Mouse (Mus musculus) kidney, postnatal 36 days (tissue): ENCODE measurements around the gene Epor.
A peak's percentile ranks its signal among the peaks of the same experiment; 100 is the strongest.

Source experiments
- DNase-seq, 2 experiments: peaks; one replicate each; pipeline ENCODE4 v3.0.0; 2021 to 2022; ENCODE audit warnings: mixed read lengths in 2 of 2

Epor gene

GRCm38 (mm10) chr9:21963417-21963816 is at the start of gene Epor:
Gene Epor (minus strand): TSS chr9:21963506.
- peak; percentile 39 to 77 for DNase-seq

GRCm38 (mm10) chr9:22012731-22013130 is 49.4 kb upstream of the Epor start:
- no peak for DNase-seq

DNA sequence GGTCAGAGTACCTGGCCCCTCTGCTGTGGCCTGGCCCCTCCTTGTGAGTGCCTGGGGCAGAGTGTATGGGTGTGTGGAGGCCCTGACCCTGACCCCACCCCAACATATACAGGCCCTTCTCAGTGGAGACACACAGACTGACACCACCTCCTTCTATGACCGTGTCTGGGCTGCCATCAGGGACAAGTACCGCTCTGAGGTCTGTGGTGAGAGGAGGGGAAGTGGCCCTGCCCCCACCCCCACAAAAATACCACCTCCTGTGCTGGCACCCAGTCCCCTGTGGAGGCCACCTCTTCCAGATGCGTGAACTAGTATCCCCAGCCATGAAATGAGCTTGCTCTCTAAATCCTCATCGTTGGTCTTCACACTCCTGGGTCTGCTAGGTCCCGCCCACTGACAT is 47.7 kb upstream of the Epor start:
- no peak for DNase-seq

GRCm38 (mm10) chr9:22004546-22004945 is 41.2 kb upstream of the Epor start:
- no peak for DNase-seq

DNA sequence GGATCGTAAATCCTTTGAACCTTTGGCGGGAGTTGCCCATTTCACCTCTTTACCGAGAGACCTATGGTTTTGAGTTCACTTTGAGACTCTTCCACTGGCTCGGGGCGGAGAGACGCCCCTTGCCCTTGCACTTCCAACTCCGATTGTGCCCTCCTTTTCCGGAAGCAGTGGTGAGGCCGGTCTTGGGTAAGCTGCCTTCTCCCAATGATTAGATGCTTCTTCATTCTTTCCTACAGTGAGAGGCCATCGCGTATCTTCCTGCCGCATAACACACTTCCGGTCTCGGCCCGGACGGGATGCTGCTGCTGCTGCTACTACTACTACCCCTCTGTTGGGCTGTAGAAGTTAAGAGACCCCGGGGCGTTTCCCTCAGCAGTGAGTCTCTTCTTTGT is 39.9 kb upstream of the Epor start:
- DNase-seq = peak in 1 of 2 experiments; percentile 47

DNA sequence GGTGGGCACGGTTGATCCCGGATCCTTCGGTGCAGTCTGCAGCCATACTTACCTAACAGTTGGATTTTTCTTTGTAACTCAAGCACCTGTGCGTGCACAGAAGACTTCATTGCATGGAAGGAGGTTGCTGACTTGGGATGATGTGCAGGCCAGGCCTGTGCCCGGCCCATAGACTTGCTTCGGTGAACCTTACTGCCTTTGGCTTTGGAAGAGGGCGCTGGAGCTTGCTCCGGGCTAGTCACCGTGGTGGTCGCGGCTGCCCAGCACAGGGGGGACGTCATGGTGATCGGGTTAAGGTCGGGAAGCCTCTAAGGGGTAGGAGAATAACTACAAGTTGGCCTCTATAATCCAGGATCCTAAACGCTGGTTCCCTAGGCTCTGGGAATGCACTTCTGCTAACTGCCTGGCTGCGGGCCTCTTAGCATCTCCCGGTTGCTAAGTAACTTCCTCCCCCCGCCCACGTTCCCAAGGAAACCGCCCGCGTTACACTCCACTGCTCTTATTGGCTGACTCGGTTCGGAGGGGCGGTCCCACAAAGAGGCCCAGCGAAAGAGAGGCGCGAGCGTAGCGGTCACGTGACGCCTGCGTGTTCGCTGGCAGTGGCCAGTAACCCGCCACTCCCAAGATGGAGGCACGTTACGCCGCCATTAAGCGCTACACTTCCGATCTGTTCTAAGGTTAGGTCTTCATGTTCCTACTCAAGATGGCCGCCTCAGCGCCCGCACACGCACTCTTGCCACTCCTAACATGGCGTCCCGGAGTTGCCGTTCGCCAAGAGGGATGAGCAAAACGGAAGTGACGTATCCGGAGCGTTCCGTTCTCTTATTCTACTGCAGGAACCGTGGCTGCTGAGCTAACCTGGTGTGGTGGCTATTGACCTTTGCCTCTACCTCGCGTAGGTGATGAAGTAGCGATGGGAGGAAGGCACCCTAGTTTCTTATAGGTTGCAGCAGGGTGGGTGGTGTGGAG is 39.2 kb upstream of the Epor start, which contains the start of the genes Ccdc151 and Prkcsh:
Ccdc151 (minus strand) TSS at position 441 of the 969 bp plus-strand sequence.
Prkcsh (plus strand) TSS at position 613 of the 969 bp plus-strand sequence.
- peak; percentile 99 to 100 for DNase-seq

DNA sequence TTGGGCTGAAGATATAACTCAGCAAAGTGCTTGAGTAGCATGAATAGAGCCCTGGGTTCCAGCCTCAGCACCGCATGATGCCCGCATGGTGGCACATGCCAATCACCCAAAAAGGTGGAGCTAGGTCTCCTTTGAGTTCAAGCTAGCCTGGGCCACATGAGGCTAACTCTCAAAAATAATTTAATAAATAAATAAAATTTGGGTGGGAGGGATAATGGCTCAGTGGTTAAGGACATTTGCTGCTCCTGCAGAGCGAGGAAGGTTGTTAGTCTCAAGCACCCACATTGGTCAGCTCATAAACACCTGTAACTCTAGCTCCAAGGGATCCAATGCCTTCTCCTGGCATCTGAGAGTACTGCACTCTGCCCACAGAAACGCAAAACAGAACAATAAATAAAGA is 38.3 kb upstream of the Epor start:
- DNase-seq = no peak

DNA sequence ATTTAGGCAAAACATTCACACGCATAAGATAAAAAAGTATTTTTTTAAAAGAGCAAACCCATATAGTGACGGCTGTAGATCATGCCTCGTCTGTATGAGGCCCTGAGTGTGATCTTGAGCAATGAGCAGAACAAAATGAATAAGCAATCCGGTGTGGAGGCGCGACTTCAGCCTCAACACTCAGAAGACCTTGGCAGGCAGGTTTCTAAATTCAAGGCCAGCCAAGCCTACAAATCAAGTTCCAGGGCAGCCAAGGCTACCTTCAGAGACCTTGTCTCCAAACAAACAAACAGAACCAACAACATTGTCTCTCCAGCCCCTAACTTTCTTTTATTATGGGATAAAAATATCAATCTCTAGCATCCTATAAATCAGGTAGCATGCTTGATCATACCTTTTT is 37.0 kb upstream of the Epor start:
- no peak for DNase-seq

DNA sequence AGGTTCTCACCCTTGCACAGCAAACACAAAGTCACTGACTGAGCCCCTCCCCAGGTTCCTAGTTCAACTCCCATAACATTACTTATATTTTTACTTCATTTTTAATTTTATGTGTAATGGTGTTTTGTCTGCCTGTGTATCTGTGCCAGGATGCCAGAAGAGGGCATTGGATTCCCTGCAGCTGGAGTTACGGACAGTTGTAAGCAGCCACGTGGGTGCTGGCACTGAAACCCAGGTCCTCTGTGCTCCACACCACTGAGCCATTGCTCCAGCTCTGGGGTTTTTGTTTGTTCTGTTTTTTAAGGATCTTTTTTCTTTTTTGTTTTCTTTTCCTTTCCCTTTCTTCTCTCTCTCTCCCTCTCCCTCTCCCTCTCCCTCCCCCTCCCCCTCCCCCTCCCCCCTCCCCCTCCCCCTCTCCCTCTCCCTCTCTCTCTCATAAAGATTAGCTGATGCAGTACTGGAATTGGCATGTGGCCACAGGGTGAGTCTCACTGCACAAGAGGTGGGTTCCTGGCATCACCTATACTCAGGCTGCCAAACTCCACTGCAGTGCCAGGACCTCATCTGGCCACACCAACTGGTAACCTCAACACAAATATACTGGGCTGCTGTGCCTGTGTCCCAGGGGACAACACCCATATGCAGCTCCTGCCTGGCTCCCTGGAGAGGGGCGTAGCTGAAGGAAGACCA is 33.0 kb upstream of the Epor start:
- DNase-seq = no peak

DNA sequence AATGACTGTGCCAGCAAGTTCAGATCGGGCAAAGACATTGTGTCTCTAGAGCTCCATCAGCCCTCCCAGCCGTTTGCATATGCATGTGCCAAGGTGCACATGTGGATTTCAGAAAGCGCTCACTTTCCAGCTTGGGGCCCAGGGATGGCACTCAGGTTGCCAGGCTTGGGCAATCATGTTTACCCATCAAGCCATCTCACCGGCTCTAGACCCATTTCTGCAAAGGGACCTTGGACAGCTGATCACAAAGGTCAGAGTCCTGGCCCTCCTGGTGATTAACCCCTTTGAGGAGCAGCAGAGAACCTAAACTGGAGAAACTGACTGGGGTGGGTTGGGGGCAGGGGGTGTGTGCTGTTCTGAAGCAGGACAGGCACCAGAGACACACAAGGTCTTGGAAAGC is 28.9 kb upstream of the Epor start:
- peak; percentile 25 to 50 for DNase-seq

- DNase-seq = peak; percentile 83 to 94
Measured at GRCm38 (mm10) chr9:21989230-21990110, 26.2 kb upstream of the Epor start, which contains the start of gene Rgl3. Gene Rgl3 (minus strand): TSS chr9:21989446.

DNA sequence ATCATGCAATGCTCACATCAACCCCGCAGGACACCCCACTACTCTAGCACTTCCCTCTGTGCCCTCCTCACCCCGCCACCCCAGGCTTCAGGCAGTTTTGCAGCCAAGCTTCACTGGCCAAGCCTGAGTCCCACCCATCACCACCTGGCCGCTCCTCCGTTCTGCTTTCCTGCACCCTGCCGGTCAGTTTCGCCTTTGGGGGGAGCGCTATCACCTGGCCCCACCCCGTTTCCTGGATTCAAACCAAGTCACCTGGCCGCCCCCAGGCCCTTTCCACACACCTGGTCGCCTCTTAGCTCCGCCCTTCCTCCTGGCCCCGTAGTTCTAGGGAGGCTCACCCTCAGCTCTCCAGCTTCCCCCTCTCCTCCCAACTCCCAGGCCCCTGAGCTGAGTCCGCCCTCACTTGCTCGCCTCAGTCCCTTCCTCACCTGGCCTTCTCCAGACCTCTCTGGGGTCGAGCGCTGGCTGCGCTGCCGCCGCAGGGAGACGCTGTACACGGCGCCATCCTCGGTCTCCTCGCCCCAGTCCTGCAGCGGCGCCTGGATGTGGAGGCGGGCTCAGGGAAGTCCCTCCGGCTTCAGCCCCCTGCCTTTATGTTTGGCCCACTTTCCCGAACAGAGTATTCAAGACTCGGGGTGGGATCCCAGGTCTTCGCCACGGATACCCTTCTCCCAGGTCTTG is 25.3 kb upstream of the Epor start:
- DNase-seq = peak; percentile 80 to 81

DNA sequence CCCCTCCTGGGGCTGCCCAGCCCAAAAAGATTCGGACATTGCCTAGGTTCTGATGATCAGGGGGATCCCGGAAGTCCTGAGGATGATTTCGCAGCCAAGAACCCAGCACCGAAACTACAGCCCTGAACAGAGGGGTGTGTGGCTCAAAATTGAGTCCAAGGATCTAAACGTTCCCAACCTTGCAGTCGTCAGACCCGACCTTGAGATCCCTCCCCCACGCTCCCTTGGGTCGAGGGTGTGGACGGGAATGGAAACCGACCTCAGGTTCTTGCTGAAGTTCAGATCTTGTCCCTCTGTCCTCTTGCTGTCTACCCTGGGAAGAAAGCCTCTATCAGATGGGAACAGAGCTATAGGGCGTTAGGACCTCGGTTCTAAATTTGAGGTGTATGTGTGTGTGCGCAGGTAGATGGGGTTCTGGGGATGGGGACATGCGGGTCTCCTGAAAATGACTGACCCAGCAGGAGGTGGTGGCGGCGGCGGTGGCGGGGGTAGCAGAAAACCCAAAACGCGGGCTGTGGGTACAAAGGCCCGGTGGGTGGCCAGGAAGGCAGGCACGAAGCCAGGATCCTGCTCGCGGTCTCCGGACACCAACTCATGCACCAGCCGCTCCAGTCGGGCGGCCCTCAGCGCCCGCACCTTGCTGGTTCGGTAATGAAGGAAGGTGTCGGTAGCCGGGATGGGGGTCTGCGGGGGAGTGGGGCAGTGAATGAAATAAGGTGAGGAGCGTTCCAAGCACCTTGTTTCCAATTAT is 24.5 kb upstream of the Epor start:
- DNase-seq = peak in 1 of 2 experiments; percentile 39

DNA sequence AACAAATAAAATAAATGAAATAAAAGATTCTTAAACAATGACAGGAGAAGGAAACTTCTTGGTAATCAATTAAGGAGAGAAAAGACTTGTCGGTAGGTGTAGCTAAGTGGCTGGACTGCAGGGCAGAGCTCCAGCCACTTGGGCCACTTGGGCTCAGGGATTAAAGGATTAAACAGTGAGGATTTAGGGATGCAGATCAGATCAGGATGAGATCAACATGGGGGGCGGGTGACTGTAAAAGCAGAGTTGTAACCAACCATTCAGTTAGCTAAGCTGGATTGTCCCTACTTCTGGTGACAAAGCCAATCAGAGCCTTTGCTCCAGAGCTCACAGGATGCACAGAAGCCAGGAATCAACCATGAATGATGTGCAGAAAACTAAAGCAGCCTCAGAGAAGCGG is 20.6 kb upstream of the Epor start:
- DNase-seq = no peak

GRCm38 (mm10) chr9:21978398-21979128 is 15.3 kb upstream of the Epor start:
- DNase-seq = peak; percentile 55 to 56

GRCm38 (mm10) chr9:21977972-21978371 is 14.7 kb upstream of the Epor start:
- peak in 1 of 2 experiments; percentile 74 for DNase-seq

- DNase-seq = no peak
Measured at GRCm38 (mm10) chr9:21977331-21977730, 14.0 kb upstream of the Epor start.

- no peak for DNase-seq
Measured at GRCm38 (mm10) chr9:21976626-21977175, 13.4 kb upstream of the Epor start.

- no peak for DNase-seq
Measured at GRCm38 (mm10) chr9:21969304-21969703, 6.0 kb upstream of the Epor start.

- no peak for DNase-seq
Measured at GRCm38 (mm10) chr9:21968883-21969282, 5.6 kb upstream of the Epor start.
